Mouse (Mus musculus): ENCODE measurements at regions not wholly inside any gene's neighbourhood (a gene's known extent, or its start where the extent isn't known, plus 50 kb on each side); places are given as distances from the start of the nearest gene placed in this dataset.

- no peak for DNase-seq (ENCODE audit: low spot score)
Observed at GRCm38 (mm10) chr2:106540176-106540575, 152.9 kb upstream of the Mpped2 start.

- DNase-seq (ENCODE audit: low spot score), result no peak
Observed at GRCm38 (mm10) chr2:106547117-106547516, 146.0 kb upstream of the Mpped2 start.

- no peak for DNase-seq (ENCODE audit: low spot score)
Observed at GRCm38 (mm10) chr2:106553666-106554065, 139.4 kb upstream of the Mpped2 start.

- no peak for DNase-seq (ENCODE audit: low spot score)
Observed at GRCm38 (mm10) chr2:106561571-106562090, 131.4 kb upstream of the Mpped2 start.

- DNase-seq (ENCODE audit: low spot score), result no peak
Observed at GRCm38 (mm10) chr2:106570226-106570625, 122.8 kb upstream of the Mpped2 start.

- no peak for DNase-seq (ENCODE audit: low spot score)
Observed at GRCm38 (mm10) chr2:106571346-106571745, 121.7 kb upstream of the Mpped2 start.

GRCm38 (mm10) chr2:106571913-106572312, 121.2 kb upstream of the Mpped2 start:
- no peak for DNase-seq (ENCODE audit: low spot score)

GRCm38 (mm10) chr2:106576746-106577323, 116.2 kb upstream of the Mpped2 start:
- no peak for DNase-seq (ENCODE audit: low spot score)

- DNase-seq (ENCODE audit: low spot score), result no peak
Observed at GRCm38 (mm10) chr2:106578062-106578461, 115.0 kb upstream of the Mpped2 start.

- DNase-seq (ENCODE audit: low spot score), result peak; percentile 42
Observed at GRCm38 (mm10) chr2:106580663-106581062, 112.4 kb upstream of the Mpped2 start.

GRCm38 (mm10) chr2:106621251-106621650, 71.8 kb upstream of the Mpped2 start:
- DNase-seq (ENCODE audit: low spot score), result no peak

- DNase-seq (ENCODE audit: low spot score), result no peak
Observed at GRCm38 (mm10) chr2:106622326-106622725, 70.7 kb upstream of the Mpped2 start.

- no peak for DNase-seq (ENCODE audit: low spot score)
Observed at GRCm38 (mm10) chr2:106623680-106624079, 69.4 kb upstream of the Mpped2 start.

GRCm38 (mm10) chr2:106631986-106632385, 61.1 kb upstream of the Mpped2 start:
- no peak for DNase-seq (ENCODE audit: low spot score)

Data from ovary, postnatal 36 days (tissue).